Mouse (Mus musculus) forebrain, embryonic 16.5 days (tissue): Measurements from ENCODE around the gene Parpbp. TPM values are rescaled to one million over a fixed set of nuclear protein-coding genes. Genes with fewer than 3 reads are reported as not detected.

Experiments
- ATAC-seq: fragments of 200-750 bp; cut with Nextera tagmentation; 2 replicates; pipeline ENCODE4 v1.8.0; 2017; ENCODE audit warnings: mild to moderate bottlenecking, moderate library complexity
- H3K27ac ChIP-seq: fragments of 300-500 bp; sonication (generic); 2 replicates; pipeline ENCODE4 v1.5.1; 2014; ENCODE audit warnings: low read length, control low read depth
- H3K27me3 ChIP-seq: fragments of 300-500 bp; sonication (generic); replicated peaks from 2 replicates; pipeline ENCODE4 v1.6.1; 2014; ENCODE audit warnings: low read length; ENCODE audit not compliant: control insufficient read depth, insufficient read depth
- H3K36me3 ChIP-seq: fragments of 300-500 bp; sonication (generic); 2 replicates; pipeline ENCODE4 v1.6.1; 2014; ENCODE audit not compliant: control insufficient read depth, insufficient read depth
- H3K4me1 ChIP-seq: fragments of 300-500 bp; sonication (generic); replicated peaks from 2 replicates; pipeline ENCODE4 v1.6.1; 2014; ENCODE audit warnings: low read length; ENCODE audit not compliant: control insufficient read depth, insufficient read depth
- H3K4me2 ChIP-seq: fragments of 300-500 bp; sonication (generic); 2 replicates; pipeline ENCODE4 v1.6.1; 2014; ENCODE audit warnings: mild to moderate bottlenecking, low read length, control low read depth
- H3K4me3 ChIP-seq: fragments of 300-500 bp; sonication (generic); replicated peaks from 2 replicates; pipeline ENCODE4 v1.5.1; 2014; ENCODE audit warnings: mild to moderate bottlenecking, low read length, control low read depth
- H3K9ac ChIP-seq: fragments of 300-500 bp; sonication (generic); replicated peaks from 2 replicates; pipeline ENCODE4 v1.6.1; 2014; ENCODE audit warnings: low read depth, low read length, control low read depth
- H3K9me3 ChIP-seq: fragments of 300-500 bp; sonication (generic); 2 replicates; pipeline ENCODE4 v1.6.1; 2016; ENCODE audit warnings: low read length; ENCODE audit not compliant: control insufficient read depth
- WGBS: fragments of 180-500 bp; shearing (Covaris S2); extraction: QIAGEN DNeasy Blood & Tissue Kit; methylation state at CpG from one replicate; pipeline ENCODE4 v1.1.7; 2014; 5-methylcytosine and 5-hydroxymethylcytosine counted together
- polyA plus RNA-seq: library from polyadenylated mRNA; unstranded; fragments of >200 nt; fragmentation: Nextera tagmentation; extraction: Ambion mirVana; gene quantifications from 2 replicates; pipeline ENCODE4 v1.2.1, GENCODE M21; 2015

The Parpbp gene
- polyA plus RNA-seq, 1 experiment from 2014 or later: 4.1 TPM

DNA sequence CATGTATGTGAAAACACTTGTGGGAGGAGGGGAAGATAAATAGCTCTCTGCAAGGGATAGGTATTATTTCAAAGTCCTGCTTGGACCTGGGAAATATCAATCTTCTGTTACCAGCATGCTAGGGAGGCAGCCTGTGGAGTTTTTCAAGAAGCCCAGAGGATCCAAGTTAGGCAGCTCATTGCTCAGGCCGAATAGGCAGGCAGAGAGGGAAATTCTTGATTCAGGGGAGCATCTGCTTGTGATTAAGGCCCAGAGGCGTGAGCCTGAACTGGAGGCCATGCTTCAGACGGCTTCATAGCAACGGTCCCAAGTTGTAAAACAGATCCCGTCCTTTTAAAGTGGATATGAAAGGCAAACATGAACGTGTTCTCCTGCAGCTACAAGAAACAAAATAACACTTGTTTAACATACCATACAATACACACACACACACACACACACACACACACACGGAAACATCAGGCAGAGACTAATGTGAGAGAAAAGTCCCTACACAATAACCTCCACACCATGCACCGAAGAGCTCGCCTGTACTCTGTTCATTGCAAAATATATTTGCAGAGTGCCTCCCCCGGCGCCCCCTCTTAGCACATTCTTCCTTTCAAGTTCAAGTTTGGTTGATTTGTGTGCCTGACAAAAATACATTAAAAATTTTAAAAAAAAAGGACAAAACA lies 100.5 kb downstream of the Parpbp start:
- no peak overlapping the region for H3K4me3 ChIP-seq
- 81% methylated on average over 11 of the region's 11 CpGs for WGBS
- H3K4me1 ChIP-seq: no peaks in the 10 kb centered on the region
- H3K27me3 ChIP-seq: no peaks in the 10 kb centered on the region
- no peaks in the 10 kb centered on the region for H3K9me3 ChIP-seq
- H3K36me3 ChIP-seq: no peaks in the 10 kb centered on the region
- no peak overlapping the region for H3K4me2 ChIP-seq
- no peak overlapping the region for H3K27ac ChIP-seq
- ATAC-seq: no peak
- no peak overlapping the region for H3K9ac ChIP-seq

DNA sequence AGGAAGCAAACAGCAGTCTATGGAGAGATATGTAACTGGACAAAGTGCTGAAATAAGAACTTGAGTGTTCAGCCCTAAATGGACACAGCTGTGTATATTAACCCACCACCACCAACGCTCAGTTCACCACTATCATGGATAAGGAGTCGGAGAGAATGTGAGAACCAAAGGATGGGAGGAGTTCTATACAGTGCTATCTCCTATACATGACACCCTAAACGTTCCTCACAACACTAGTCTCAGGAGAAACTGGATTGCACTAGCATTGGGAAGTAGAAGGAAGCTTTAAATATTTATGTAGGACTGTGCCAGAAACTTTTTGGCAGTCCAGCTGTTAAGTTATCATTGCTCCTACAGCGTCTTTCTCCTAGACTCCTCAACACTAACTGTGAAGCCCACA lies 102.4 kb downstream of the Parpbp start:
- Histone ChIP-seq H3K27me3 (no peaks in the 10 kb centered on the region), H3K36me3 (no peaks in the 10 kb centered on the region), H3K4me1 (no peaks in the 10 kb centered on the region), H3K9me3 (no peaks in the 10 kb centered on the region), H3K4me2 (no peak overlapping the region), H3K4me3 (no peak overlapping the region), H3K9ac (no peak overlapping the region), H3K27ac (no peak overlapping the region)
- WGBS: 84% methylated on average over 4 of the region's 4 CpGs
- no peak for ATAC-seq

Other genes with a start within 250 kb of the Parpbp start
- gene Pmch, start 55.9 kb downstream of the Parpbp start, polyA plus RNA-seq: 6.9 TPM in 1 of 2 replicates, not detected in the other
- gene Nup37, start 51 bp upstream of the Parpbp start, polyA plus RNA-seq: 35.6 and 38.7 TPM in 2 replicates
- gene Washc3, start 54.2 kb upstream of the Parpbp start, polyA plus RNA-seq: 38.7 and 43.4 TPM in 2 replicates
- 0.70 and 0.72 TPM in 2 replicates for gene Dram1, start 232.1 kb upstream of the Parpbp start, polyA plus RNA-seq
- gene Gnptab, start 232.2 kb upstream of the Parpbp start, polyA plus RNA-seq: 17.8 and 18.4 TPM in 2 replicates